Mouse (Mus musculus) left cerebral cortex, adult 2 months (tissue): ENCODE measurements around the gene Thoc3. TPM values are rescaled to one million over a fixed set of nuclear protein-coding genes. Genes with fewer than 3 reads are reported as not detected.

ENCODE experiments used
- DNase-seq, 2 experiments: peaks; one replicate each; pipeline ENCODE4 v3.0.0; 2021 to 2022; ENCODE audit warnings: low spot score in 2 of 2, mixed read lengths in 1 of 2; ENCODE audit errors: extremely low spot score in 1 of 2
- H3K27ac ChIP-seq: fragments of 200-600 bp; 2 replicates; pipeline ENCODE4 v1.8.1; 2022
- H3K4me3 ChIP-seq: fragments of 200-600 bp; 2 replicates; pipeline ENCODE4 v1.8.1; 2022
- CTCF ChIP-seq: fragments of 200-600 bp; IDR thresholded peaks from 2 replicates; pipeline ENCODE4 v1.8.1; 2022; ENCODE audit warnings: antibody characterized with exemption, mild to moderate bottlenecking, moderate library complexity
- intact Hi-C: fragments of 180-260 bp; cut with DNase I; formaldehyde crosslinking; loops from one replicate; pipeline ENCODE4 v1.15.1; 2025
- total RNA-seq, 2 experiments: library from RNA; stranded (reverse); gene quantifications; 2 replicates each; pipeline ENCODE4 v1.2.3; 2021

The Thoc3 gene
- total RNA-seq, 2 experiments from 2014 or later, result 35.6 to 36.0 TPM

GRCm38 (mm10) chr13:54481498-54481897, 12.8 kb upstream of the Thoc3 start:
- no peak for TF ChIP-seq CTCF
- intact Hi-C loops, result no loop called here
- DNase-seq, result no peak
- H3K27ac ChIP-seq, result no peak overlapping the region
- H3K4me3 ChIP-seq, result no peak overlapping the region

- DNase-seq, result no peak
- no peak for TF ChIP-seq CTCF
- H3K27ac ChIP-seq, result no peak overlapping the region
- no peak overlapping the region for H3K4me3 ChIP-seq
- intact Hi-C loops, result no loop called here
Measured at GRCm38 (mm10) chr13:54479286-54479685, 10.6 kb upstream of the Thoc3 start.

GRCm38 (mm10) chr13:54475702-54476101, 7.1 kb upstream of the Thoc3 start:
- TF ChIP-seq CTCF, result no peak
- intact Hi-C loops, result no loop called here
- H3K4me3 ChIP-seq, result no peak overlapping the region
- no peak overlapping the region for H3K27ac ChIP-seq
- DNase-seq, result no peak

- no peak for DNase-seq
- Histone ChIP-seq H3K4me3 (no peak overlapping the region), H3K27ac (no peak overlapping the region)
- intact Hi-C loops, result no loop called here
- TF ChIP-seq CTCF, result no peak
Measured at GRCm38 (mm10) chr13:54474996-54475395, 6.3 kb upstream of the Thoc3 start.

- TF ChIP-seq CTCF, result no peak; the same call in 1 of the 2 replicates
- intact Hi-C loops, result no loop called here
Measured at GRCm38 (mm10) chr13:54471967-54472366, 3.3 kb upstream of the Thoc3 start.

GRCm38 (mm10) chr13:54469012-54469354, 334 bp upstream of the Thoc3 start:
- Histone ChIP-seq H3K27ac (no peak overlapping the region), H3K4me3 (peak overlapping the region; percentile 72)
- no peak for TF ChIP-seq CTCF
- intact Hi-C loops, result loop anchor here (5.0 kb wide), 2 partner anchors 53 to 98 kb away; partner anchors contain the start of gene 4833439L19Rik
- no peak for DNase-seq

More at GRCm38 (mm10) chr13:54471967-54472366, 3.3 kb upstream of the Thoc3 start:
- no peak for DNase-seq
- Histone ChIP-seq H3K4me3 (no peak overlapping the region), H3K27ac (no peak overlapping the region)

GRCm38 (mm10) chr13:54459282-54459681, 9.4 kb downstream of the Thoc3 start:
- intact Hi-C loops, result no loop called here
- DNase-seq, result no peak
- no peak overlapping the region for H3K27ac ChIP-seq
- TF ChIP-seq CTCF, result no peak
- no peak overlapping the region for H3K4me3 ChIP-seq

- TF ChIP-seq CTCF, result peak; percentile 47
Measured at GRCm38 (mm10) chr13:54457062-54457461, 11.6 kb downstream of the Thoc3 start.

GRCm38 (mm10) chr13:54447496-54448224, 21.0 kb downstream of the Thoc3 start:
- Histone ChIP-seq H3K4me3 (no peak overlapping the region), H3K27ac (no peak overlapping the region)
- TF ChIP-seq CTCF, result peak; percentile 56
- peak in 1 of 2 experiments; percentile 39 for DNase-seq
- intact Hi-C loops, result loop anchor here (1.0 to 5.0 kb wide), 5 partner anchors 60 to 333 kb away; no protein-coding TSS in a partner anchor

More at GRCm38 (mm10) chr13:54457062-54457461, 11.6 kb downstream of the Thoc3 start:
- no peak for DNase-seq
- intact Hi-C loops, result no loop called here
- H3K27ac ChIP-seq, result no peak overlapping the region
- H3K4me3 ChIP-seq, result no peak overlapping the region

- peak; percentile 85 to 89 for DNase-seq
- H3K27ac ChIP-seq, result no peak overlapping the region
- H3K4me3 ChIP-seq, result no peak overlapping the region
- intact Hi-C loops, result loop anchor here (1.0 to 5.0 kb wide), 5 partner anchors 60 to 332 kb away; no protein-coding TSS in a partner anchor
- peak; percentile 100 for TF ChIP-seq CTCF
Measured at GRCm38 (mm10) chr13:54446686-54447495, 21.8 kb downstream of the Thoc3 start.

- H3K4me3 ChIP-seq, result no peak overlapping the region
- intact Hi-C loops, result no loop called here
- TF ChIP-seq CTCF, result no peak
- DNase-seq, result no peak
- no peak overlapping the region for H3K27ac ChIP-seq
Measured at GRCm38 (mm10) chr13:54443693-54444092, 25.0 kb downstream of the Thoc3 start.

GRCm38 (mm10) chr13:54439912-54440311, 28.7 kb downstream of the Thoc3 start:
- Histone ChIP-seq H3K27ac (no peak overlapping the region), H3K4me3 (no peak overlapping the region)
- no peak for DNase-seq
- TF ChIP-seq CTCF, result no peak
- intact Hi-C loops, result loop anchor here (5.0 kb wide), 1 partner anchor 38 kb away; no protein-coding TSS in a partner anchor
